Mouse (Mus musculus) cerebellum, adult 8-10 months (tissue): Measurements from ENCODE around the gene Cfl1.

Source experiments
- DNase-seq: peaks from one replicate; pipeline ENCODE4 v3.0.0; 2022

The Cfl1 gene

DNA sequence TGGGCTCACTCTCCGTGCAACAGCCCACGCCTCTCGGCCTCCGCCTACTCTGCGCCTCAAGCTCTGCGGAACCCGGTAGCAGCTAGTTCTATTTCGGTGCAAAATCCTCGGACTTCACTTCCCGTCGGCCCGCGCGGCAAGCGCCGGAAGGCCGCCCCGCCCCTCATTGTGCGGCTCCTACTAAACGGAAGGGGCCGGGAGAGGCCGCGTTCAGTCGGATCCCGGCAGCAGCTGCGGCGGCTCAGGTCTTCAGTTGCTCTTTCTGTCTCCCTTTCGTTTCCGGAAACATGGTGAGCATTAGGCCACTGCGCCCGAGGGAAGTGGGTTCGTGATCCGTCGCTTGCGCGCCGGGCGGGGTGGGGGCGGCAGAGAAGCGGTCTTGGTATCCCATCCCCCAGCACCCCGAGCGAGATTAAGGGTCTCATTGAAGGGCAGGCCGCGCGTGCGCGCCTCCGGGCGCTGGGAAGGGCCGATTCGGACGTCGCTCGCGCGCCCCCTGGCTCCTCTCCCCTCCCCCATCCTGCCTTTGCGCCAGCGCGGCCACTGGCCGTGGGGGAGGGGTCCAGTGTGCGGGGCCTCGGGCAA, at the start of gene Cfl1:
Gene Cfl1 (plus strand): TSS at position 143 of the 585 bp plus-strand sequence.
- peak; percentile 92 for DNase-seq

DNA sequence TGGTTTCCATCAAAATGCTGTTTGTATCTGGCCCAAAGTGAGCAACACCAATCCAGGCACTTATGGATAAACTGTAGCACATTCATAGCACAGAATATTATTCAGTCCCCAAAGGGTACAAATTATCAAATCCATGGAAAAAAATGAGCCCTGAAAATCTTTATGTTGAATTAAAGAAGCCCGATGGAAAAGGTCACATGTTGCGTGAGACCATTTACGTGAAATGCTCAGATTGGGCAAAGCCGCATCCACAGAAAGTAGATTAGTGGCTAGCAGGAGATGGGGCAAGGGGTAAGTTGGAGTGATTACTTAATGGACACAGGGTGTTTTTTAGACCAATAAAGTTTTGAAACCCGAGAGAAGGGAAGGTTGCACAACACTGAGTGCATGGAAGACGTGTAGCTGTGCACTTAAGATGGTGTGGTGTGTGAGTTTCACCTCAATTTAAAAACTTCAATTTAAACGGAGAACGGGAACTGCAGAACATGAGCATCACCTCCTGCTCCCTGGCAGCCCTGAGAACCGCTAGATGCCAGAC, 45.8 kb upstream of the Cfl1 start:
- no peak for DNase-seq

DNA sequence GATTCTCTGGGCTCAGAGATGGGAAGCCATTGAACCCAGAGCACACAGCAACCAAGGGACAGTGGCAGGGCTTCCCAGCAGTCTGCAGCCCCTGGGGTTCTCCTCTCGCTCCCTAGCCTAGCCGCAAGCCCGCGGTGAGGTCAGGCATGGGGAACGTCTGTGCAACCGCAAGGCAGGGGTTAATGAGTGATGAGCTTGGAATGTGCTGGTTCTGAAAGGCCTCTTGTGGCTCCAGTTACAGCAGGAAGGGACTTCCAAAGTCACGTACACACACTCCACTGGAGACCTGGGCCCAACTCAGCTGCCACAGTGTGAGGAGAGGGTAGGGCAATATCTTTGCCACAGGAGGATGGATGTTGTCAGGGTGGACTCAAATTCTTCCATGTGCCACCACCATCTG, 45.3 kb upstream of the Cfl1 start:
- no peak for DNase-seq

GRCm38 (mm10) chr19:5445747-5446146, 44.5 kb upstream of the Cfl1 start:
- no peak for DNase-seq

DNA sequence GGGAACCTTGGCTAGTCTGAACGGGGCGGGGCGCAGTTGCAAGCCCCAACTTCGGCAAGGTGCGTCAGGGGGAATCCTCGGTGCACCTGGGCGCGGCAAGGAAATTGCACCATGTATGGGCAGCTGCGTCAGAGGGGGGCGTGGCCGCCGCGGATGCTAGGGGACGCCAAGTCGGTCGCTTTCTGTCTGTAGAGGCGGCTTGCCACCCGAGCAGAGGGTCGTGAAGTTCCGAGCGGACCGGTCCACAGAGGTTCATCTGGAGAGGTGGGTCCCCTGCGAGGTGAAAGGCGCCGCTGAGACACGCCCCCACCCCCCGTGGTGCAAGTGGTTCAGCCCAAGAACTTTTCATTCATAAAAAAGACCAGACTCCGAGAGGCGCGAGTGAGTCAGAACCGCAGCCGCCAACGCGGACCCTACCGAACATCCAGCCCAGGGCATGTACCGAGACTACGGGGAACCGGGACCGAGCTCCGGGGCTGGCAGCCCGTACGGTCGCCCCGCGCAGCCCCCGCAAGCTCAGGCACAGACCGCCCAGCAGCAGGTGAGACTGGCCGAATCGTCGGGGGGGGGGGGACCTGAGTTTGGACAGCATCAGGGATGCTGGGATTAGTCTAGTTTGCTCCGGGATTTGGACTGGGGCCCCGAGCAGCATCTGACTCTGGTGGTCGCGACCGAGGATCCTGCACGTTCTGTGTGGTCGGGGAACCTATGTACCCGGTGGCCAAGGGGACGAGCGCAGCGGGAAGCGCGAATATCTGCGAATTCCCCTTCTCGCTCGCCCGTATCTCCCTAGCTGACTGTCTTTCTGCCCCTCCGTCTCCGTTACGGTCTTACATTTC, 42.5 kb upstream of the Cfl1 start, which contains the start of gene Fosl1:
Gene Fosl1 (plus strand): TSS at position 33 of the 839 bp plus-strand sequence.
- peak; percentile 61 for DNase-seq

- no peak for DNase-seq
Measured at GRCm38 (mm10) chr19:5448354-5449150, 41.7 kb upstream of the Cfl1 start.

GRCm38 (mm10) chr19:5449673-5450072, 40.6 kb upstream of the Cfl1 start:
- no peak for DNase-seq

DNA sequence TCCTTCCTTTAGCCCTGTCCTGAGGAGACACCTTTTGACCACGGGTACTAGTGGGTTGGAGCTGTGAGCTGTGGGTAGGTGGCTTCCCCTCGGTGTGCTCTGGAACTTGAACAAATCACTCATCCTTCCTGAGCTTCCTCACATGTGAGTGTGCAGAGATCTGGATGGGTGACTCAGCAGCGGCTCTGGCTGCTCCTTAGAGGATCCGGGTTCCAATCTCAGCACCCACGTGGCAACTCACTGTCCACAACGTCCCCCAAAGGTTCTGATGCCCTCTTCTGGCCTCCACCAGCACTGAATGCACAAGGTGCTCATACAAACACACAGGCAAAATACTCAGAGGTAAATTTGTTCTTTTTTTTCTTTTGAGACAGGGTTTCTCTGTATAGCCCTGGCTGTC, 38.5 kb upstream of the Cfl1 start:
- no peak for DNase-seq

GRCm38 (mm10) chr19:5455037-5455436, 35.2 kb upstream of the Cfl1 start:
- DNase-seq: no peak

DNA sequence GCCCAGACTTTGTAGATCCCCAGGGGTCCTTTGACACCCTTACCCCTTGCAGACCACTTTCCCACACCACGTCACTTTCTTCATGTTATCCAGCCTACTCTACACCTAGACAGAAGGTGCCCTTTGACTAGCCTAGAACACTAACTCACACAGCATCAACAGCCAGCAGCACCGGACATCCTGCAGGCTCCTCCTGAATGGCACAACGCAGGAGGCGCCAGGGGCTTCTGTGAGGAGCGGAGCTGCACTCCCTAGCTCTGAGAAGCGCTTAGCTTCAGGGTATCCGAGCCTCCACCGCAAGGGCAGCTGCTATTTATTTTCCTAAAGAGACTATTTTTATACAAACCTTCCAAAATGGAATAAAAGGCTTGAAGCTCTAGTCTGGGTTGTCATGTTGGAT, 34.7 kb upstream of the Cfl1 start:
- DNase-seq: no peak

DNA sequence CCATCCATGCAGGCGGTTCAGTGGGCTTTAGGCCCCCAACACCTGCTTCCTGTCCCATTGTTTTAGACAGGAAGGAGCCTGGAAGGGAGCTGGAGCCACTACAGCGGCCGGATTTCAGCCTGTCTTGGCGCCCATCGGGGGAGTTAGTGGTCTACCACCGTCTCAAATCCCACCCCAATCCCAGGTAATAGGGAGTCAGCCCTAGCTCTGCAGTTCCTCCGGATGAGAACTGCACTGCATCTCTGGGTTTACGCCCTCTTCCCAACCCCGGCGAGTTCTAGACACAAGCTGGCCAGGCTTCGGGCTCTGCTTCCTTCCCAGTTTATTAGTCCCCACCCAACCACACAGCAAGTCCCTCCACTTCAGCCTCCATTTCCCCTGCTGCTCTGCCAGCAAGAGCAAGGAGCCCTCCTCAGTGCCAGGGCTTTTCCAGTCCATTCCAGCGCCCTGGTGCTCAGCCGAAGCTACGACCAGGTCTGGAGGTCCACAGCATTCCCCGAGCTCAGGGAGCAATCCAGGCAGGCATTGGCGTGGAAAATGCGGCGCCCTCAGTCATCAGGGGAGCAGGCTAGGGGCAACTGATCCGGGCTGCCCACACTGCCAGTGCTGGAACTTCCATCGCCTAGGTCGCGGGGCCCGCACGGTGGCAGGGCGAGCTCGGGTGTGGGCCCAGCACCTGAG, 33.9 kb upstream of the Cfl1 start:
- no peak for DNase-seq

DNA sequence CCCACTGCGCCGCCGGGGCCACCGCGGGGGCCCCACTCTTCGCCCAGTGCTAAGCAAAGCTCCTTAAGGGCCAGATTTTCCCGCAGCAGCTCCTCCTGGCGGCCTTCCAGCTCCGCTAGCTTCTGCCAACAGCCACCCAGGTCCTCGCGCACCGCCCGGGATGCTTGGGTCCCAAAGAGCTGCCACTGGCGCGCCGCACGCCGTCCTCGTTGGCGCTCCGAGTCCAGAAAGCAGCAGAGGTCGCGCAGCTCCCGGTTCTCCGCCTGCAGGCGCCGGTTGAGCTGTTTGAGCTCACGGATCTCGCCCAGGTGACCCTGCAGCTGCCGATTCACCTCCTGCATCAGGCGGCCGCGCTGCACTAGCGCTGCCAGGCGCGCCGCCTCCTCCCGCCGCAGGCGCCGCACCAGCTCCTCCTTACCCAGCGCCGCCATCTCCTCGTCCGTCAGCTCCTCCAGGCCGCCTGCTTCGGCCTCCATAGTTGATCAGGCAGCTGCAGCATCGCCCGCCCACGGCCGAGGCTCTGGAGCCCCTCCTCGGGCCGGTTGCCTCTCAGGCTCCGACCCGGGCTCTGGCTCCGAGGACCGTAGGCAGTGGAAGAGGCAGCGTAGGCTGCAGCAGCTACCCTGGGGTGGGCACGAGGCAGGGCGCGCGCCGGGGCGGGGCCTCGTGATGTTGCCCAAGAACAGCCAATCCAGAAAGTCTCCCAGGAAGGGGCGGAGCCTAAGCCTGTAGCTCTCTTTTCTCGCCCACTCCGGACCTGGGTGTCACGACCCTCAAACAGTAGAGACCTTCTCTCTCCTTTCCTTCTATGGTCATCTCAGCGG, 33.1 kb upstream of the Cfl1 start:
- peak; percentile 97 for DNase-seq

DNA sequence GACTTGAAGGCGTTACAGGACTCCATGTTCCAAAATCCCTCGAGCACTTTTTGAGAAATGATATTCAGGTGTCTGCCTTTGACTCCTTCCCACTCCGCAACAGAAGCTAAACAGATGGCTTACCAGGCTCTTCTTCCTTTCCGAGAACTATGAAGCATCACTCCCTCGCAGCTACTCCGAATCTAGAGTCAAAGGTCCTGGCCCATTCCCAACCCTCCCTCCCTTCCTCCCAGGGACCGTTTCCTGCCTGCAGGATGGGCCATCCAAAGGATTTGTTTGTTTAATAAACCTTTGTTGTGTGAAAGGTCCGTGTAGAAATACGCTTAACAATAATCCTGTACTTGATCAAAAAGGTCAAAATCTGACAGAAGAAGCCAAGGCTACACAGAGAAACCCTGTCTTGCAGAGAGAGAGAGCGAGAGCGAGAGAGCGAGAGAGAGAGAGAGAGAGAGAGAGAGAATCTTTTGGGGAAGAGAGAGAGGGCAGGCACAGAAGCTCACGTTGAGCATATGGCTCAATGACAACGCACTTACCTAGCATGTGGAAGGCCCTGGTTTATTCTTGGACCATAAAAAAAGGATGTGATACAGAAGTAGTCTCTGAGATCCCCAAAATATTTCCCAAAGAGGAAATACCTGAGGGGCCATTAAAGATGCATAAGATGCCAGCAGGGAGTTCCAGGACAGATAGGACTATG, 32.4 kb upstream of the Cfl1 start, which contains the start of gene Ccdc85b:
Gene Ccdc85b (minus strand): TSS at position 149 of the 697 bp plus-strand sequence.
- no peak for DNase-seq

DNA sequence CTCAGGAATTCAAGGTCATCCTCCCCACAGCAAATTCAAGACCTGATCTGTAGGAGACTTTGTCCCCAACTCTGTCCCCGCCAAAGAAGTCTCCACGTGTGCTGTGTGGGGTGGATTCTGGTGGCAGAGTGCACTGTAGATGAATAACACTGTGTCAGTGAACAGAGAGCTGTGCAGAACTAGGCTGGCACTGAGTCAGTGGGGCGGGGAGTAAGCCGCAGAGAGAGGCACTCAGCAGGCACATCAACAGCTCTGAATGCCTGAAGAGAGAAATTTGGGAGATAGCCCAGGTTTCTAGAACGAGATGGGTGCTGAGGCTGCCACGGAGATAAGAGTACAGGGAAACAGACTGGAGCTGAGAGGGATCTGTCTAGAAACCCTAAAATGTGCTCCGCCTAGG, 31.2 kb upstream of the Cfl1 start:
- no peak for DNase-seq

- DNase-seq: no peak
Measured at GRCm38 (mm10) chr19:5459896-5460295, 30.4 kb upstream of the Cfl1 start.

DNA sequence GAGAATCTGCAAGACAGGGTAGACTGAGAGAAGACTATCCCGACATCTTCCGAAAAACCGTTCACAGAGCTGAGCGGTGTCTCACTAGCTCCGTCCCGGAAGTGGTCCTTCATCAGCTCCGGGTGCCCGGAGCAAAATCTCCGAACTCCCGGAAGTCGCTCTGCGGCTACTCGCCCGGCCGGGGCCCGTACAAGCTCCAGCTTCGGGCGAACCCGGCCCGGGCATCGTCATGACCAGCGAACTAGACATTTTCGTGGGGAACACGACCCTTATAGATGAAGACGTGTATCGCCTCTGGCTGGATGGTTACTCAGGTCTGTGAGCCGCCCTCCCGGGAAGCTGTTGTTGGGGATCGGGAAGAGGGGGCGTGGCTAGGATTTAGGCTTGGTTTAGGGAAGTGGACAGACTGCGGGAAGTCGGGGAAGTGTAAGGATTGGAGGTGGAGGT, 29.8 kb upstream of the Cfl1 start, which contains the start of gene Fibp:
Gene Fibp (plus strand): TSS at position 151 of the 447 bp plus-strand sequence.
- peak; percentile 85 for DNase-seq

DNA sequence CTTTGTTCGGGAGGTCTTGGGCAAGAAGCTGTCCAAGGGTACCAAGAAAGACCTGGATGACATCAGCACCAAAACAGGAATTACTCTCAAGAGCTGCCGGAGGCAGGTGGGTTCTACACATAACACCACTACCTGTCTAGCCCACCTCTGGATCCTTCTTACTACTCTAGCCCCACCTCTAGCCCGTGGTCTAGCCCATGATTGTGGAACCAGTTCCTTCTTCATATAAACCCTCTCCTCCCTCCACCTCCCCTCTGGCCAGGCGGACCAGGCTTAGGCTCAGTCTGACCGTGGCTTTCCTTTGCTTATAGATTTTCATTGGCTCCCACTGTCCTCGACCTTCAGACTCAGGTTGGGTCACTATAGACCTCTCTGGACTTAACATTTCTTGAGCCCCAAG, 28.8 kb upstream of the Cfl1 start:
- DNase-seq: no peak

GRCm38 (mm10) chr19:5463212-5463611, 27.0 kb upstream of the Cfl1 start:
- DNase-seq: peak; percentile 26

DNA sequence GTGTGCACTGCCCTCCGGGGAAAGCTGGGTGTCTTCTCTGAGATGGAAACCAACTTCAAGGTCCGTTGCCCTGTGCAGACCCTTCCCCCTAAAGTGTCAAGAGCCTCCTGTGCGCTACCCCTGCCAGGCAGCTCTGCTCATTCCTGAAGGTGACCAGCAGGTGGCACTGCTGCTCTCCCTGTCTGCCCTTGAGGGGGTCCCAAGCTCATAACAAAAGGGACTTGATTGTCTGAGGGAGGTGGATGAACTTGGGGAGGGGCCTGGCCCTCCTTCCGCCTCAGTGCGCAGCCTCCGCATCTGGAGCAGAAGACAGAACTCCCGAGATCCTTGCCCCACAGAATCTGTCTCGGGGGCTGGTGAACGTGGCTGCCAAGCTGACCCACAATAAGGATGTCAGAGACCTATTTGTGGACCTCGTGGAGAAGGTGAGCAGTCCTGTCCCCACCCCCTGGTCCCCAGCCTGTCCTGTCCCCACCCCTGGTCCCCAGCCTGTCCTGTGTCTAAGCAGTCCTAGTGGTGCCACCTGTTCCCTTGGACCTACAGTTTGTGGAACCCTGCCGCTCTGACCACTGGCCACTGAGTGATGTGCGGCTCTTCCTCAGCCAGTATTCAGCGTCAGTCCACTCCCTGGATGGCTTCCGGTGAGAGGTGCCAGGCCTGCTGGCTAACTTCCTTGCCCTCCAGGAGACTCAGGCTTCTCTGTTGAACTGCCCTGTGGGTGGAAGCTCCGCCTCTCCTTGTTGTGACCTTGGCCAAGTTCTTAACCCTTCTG, 26.3 kb upstream of the Cfl1 start:
- peak; percentile 73 for DNase-seq

GRCm38 (mm10) chr19:5465037-5465436, 25.2 kb upstream of the Cfl1 start:
- no peak for DNase-seq
